Mouse (Mus musculus): Measurements from ENCODE around the gene Micu2. TPM values are rescaled to one million over a fixed set of nuclear protein-coding genes. Genes with fewer than 3 reads are reported as not detected.
A peak's percentile ranks its signal among the peaks of the same experiment; 100 is the strongest.

Micu2 gene
- 46.5 and 56.7 TPM in 2 replicates for polyA plus RNA-seq (2014; fragmentation: Nextera tagmentation; extraction: Ambion mirVana)

DNA sequence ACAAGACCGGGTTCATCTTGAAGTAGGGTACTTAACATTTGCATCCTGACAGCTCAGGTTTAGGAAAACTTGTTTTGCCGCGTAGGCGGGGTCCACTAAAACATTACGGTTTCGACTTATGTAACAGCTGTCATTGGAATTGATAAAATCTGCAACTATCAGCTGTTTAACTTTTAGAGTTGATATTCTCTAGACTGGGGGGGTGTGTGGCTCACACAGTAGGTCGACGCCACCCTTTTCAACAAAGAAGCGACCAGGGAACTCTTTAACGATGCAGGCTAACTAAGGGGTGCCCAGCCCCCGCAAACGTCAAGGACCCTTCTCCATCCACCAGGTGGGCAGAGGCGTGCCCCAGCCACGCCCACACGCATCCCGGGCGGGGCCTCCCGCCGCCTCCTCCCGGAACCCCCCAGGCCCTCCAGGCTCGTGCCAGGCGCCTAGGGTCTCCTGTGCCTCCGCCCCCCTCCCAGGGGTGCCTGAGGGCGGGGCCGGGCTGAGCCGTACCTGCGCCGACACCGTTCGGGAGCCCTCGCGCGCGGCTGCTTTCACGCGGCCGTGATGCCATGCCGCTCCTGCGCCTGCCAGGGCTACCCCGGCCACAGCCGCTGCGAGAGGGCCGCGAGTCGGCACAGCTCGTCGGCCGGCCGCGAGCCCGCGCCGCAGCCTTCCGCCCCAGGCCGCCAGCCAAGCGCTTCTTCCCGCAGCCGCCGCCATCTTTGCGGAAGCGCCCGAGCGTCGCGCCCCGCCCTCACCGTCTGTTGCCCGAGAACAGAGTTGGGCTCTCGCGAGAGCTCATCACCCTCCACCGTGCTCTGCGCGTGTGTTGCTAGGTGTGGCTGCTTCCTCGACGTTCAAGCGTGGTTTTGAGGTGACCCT lies at the start of gene Micu2:
Gene Micu2, minus strand, starts transcription at position 737 of the 876 bp plus-strand sequence.
- no peaks in the 10 kb centered on the region for H3K4me1 ChIP-seq (ENCODE audit: control insufficient read depth, insufficient read depth, low read length)
- H3K9ac ChIP-seq (replicated peaks; ENCODE audit: low read depth, low read length) = peak within 1 kb of the TSS; percentile 97
- peak within 1 kb of the TSS; percentile 85 for H3K27ac ChIP-seq (ENCODE audit: low read depth, low read length)
- no peaks in the 10 kb centered on the region for H3K27me3 ChIP-seq (ENCODE audit: control insufficient read depth, insufficient read depth, low read length)
- no peaks in the 10 kb centered on the region for H3K36me3 ChIP-seq (ENCODE audit: control insufficient read depth, insufficient read depth, low read length)
- no peaks in the 10 kb centered on the region for H3K9me3 ChIP-seq (ENCODE audit: control insufficient read depth, low read length)
- peak within 1 kb of the TSS; percentile 85 for H3K4me3 ChIP-seq (ENCODE audit: low read depth, low read length)
- ATAC-seq (ENCODE audit: low read depth) = peak; percentile 99
- H3K4me2 ChIP-seq (ENCODE audit: low read depth, low read length) = peak within 1 kb of the TSS; percentile 70
- 2% methylated on average over 75 of the region's 76 CpGs for WGBS

DNA sequence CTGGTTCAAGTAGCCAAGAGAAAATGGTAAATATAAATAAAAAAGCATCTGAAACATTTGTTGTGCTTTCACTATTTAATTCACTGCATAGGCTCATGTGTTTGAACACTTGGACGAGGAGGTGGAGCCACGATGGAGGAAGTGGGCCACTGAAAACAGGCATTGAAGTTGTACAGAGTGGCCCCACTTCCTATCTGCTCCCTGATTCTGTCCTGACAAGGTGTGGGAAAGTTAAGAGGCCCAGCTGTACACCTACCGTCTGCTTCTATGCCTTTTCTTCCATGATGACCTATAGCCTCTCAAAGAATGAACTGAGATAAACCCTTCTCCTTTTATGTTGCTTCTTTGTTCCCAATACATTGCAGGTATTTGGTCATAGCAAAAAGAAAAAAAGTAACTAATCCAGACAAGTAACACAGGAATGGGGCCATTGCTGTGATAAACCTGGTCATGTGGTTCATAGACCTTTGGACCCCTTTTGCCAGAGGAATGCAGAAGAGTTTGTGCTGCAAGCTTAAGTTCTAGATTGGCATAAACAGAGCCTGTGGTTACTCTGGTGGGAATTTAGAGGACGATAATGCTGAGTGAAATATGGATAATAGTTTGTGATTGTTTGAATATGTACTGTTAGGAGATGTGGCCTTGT lies 47.7 kb upstream of the Micu2 start:
- Histone ChIP-seq H3K4me2 (ENCODE audit: low read depth, low read length) (no peak overlapping the region), H3K4me3 (ENCODE audit: low read depth, low read length) (no peak overlapping the region), H3K9ac (replicated peaks; ENCODE audit: low read depth, low read length) (no peak overlapping the region), H3K27ac (ENCODE audit: low read depth, low read length) (no peak overlapping the region), H3K27me3 (ENCODE audit: control insufficient read depth, insufficient read depth, low read length) (no peaks in the 10 kb centered on the region), H3K4me1 (ENCODE audit: control insufficient read depth, insufficient read depth, low read length) (no peaks in the 10 kb centered on the region), H3K36me3 (ENCODE audit: control insufficient read depth, insufficient read depth, low read length) (no peaks in the 10 kb centered on the region), H3K9me3 (ENCODE audit: control insufficient read depth, low read length) (no peaks in the 10 kb centered on the region)
- no peak for ATAC-seq (ENCODE audit: low read depth)
- 87% methylated on average over 4 of the region's 4 CpGs for WGBS

DNA sequence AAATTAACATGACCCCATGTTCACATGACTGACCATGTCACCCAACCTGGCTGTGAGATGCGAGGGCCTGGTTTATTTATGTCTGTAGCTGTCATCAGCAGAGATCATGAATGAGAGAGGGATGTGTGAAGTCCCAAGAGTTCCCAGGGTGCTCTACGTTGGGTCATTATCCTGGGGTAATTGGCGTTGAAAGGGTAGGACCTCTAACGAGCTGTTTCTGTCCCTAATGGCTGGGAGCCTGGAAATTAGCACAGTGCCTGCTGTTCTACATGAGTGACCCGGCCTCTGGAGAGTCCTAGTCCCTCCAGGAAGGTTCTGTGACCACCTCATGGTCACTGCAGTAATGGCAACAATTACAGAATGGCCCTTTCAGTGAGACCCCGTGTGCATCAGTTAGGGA lies 37.1 kb upstream of the Micu2 start:
- H3K9me3 ChIP-seq (ENCODE audit: control insufficient read depth, low read length) = no peaks in the 10 kb centered on the region
- 8% methylated on average over 6 of the region's 6 CpGs for WGBS
- no peak for ATAC-seq (ENCODE audit: low read depth)
- no peak overlapping the region for H3K4me2 ChIP-seq (ENCODE audit: low read depth, low read length)
- H3K36me3 ChIP-seq (ENCODE audit: control insufficient read depth, insufficient read depth, low read length) = no peaks in the 10 kb centered on the region
- no peak overlapping the region for H3K9ac ChIP-seq (replicated peaks; ENCODE audit: low read depth, low read length)
- H3K4me3 ChIP-seq (ENCODE audit: low read depth, low read length) = no peak overlapping the region
- H3K27ac ChIP-seq (ENCODE audit: low read depth, low read length) = no peak overlapping the region
- no peaks in the 10 kb centered on the region for H3K27me3 ChIP-seq (ENCODE audit: control insufficient read depth, insufficient read depth, low read length)
- H3K4me1 ChIP-seq (ENCODE audit: control insufficient read depth, insufficient read depth, low read length) = no peaks in the 10 kb centered on the region

DNA sequence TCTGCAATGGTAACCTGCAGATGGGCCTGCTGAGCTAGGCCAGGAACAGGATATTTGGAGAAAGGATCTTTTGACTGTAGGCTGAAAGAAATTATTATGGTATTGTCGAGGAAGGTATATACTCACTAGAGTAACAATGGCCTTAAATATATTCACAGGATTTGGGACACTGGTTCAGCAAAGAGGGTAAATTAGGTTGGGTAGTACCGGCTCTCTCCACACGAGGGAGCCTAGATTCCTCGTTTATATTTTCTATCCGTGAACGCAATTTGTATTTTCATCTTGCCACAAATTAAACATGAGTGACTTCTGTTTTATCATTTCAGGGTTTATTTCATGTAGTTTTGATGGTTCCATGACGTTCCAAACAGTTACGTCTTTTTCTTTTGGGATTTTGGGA lies 35.5 kb upstream of the Micu2 start:
- Histone ChIP-seq H3K4me3 (ENCODE audit: low read depth, low read length) (no peak overlapping the region), H3K4me1 (ENCODE audit: control insufficient read depth, insufficient read depth, low read length) (no peaks in the 10 kb centered on the region), H3K9ac (replicated peaks; ENCODE audit: low read depth, low read length) (no peak overlapping the region), H3K36me3 (ENCODE audit: control insufficient read depth, insufficient read depth, low read length) (no peaks in the 10 kb centered on the region), H3K27ac (ENCODE audit: low read depth, low read length) (no peak overlapping the region), H3K27me3 (ENCODE audit: control insufficient read depth, insufficient read depth, low read length) (no peaks in the 10 kb centered on the region), H3K4me2 (ENCODE audit: low read depth, low read length) (no peak overlapping the region), H3K9me3 (ENCODE audit: control insufficient read depth, low read length) (no peaks in the 10 kb centered on the region)
- ATAC-seq (ENCODE audit: low read depth) = no peak
- 12% methylated on average over 8 of the region's 8 CpGs for WGBS

DNA sequence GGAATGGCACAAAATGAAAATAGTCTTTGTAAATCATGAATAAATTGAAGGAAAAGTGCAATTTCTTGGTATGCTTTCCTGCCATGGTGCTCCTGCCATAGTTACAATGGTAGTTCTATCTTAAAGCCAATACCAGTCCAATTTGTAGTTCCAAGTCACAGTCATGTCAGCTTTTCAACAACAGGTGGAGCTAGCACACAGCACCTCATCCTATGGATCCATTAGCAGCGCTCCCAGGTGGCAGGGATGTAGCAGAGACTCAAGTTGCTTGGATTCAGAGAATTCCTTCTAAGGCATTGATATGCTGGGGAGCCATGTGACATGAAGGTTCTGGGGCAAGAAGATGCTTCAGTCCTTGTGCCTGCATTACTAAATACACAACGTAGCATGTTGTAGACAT lies 19.8 kb upstream of the Micu2 start:
- no peaks in the 10 kb centered on the region for H3K36me3 ChIP-seq (ENCODE audit: control insufficient read depth, insufficient read depth, low read length)
- ATAC-seq (ENCODE audit: low read depth) = no peak
- 30% methylated on average over 2 of the region's 2 CpGs for WGBS
- no peaks in the 10 kb centered on the region for H3K27me3 ChIP-seq (ENCODE audit: control insufficient read depth, insufficient read depth, low read length)
- no peak overlapping the region for H3K9ac ChIP-seq (replicated peaks; ENCODE audit: low read depth, low read length)
- H3K4me1 ChIP-seq (ENCODE audit: control insufficient read depth, insufficient read depth, low read length) = no peaks in the 10 kb centered on the region
- H3K27ac ChIP-seq (ENCODE audit: low read depth, low read length) = no peak overlapping the region
- no peaks in the 10 kb centered on the region for H3K9me3 ChIP-seq (ENCODE audit: control insufficient read depth, low read length)
- no peak overlapping the region for H3K4me2 ChIP-seq (ENCODE audit: low read depth, low read length)
- no peak overlapping the region for H3K4me3 ChIP-seq (ENCODE audit: low read depth, low read length)

DNA sequence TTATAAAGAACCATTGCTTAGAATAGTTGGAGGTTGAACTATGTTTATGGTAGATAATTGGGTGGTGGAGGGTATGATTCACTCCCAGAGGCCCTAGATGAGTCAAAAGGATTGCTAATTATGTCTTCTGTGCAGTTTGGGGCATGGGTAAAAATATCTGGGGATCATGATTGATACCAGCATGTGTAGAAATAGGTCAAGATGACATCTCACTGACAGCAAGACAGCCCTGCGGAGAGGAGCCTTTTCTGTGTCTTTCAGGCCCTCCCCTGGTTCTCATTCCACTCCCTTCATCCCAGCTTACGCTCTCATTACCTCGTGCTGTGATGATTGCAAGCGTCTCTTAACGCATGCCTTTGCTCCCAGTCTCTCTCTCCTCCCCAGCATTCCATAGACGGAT lies 4.8 kb upstream of the Micu2 start:
- WGBS = 68% methylated on average over 6 of the region's 6 CpGs
- Histone ChIP-seq H3K27ac (ENCODE audit: low read depth, low read length) (no peak overlapping the region), H3K4me2 (ENCODE audit: low read depth, low read length) (no peak overlapping the region), H3K9me3 (ENCODE audit: control insufficient read depth, low read length) (no peaks in the 10 kb centered on the region), H3K4me1 (ENCODE audit: control insufficient read depth, insufficient read depth, low read length) (no peaks in the 10 kb centered on the region), H3K4me3 (ENCODE audit: low read depth, low read length) (no peak overlapping the region), H3K36me3 (ENCODE audit: control insufficient read depth, insufficient read depth, low read length) (no peaks in the 10 kb centered on the region), H3K9ac (replicated peaks; ENCODE audit: low read depth, low read length) (no peak overlapping the region), H3K27me3 (ENCODE audit: control insufficient read depth, insufficient read depth, low read length) (no peaks in the 10 kb centered on the region)
- ATAC-seq (ENCODE audit: low read depth) = no peak

DNA sequence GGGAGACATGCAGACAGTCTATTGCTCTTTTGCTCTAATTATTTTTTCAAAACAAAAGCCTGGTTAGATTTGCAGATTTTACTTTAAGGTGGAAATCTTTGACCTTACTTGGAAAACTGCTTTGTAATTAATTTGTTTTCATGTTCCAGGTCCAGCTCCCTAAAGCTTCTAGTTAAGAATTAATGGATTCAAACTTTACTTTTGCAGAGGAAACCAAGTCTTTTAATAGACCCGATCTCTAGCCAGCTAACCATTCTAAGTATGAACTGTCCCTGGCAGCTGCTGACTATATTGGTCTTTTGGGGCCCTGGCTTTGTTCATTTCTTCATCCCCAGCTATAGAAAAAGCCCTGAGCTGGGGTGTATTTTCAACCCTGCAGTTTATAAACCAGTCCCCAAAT lies 3.1 kb upstream of the Micu2 start:
- ATAC-seq (ENCODE audit: low read depth) = no peak
- 76% methylated on average over 1 of the region's 1 CpGs for WGBS

DNA sequence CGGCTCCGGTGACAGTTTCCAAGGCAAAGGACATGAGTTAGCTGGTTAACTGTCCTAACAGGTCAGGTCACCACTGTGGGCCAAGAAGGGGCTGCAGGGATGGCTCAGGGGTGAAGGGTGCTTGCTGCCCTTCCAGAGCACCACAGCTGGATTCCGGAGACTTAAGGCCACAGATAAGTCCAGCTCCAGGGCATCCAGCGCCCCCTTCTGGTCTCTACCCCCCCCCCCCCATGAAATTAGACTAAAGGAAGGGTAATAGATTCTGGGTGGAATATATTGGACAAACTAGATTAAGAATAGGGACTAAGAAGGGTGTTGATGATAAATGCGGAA lies 306 bp upstream of the Micu2 start:
- no peak for ATAC-seq (ENCODE audit: low read depth)
- peak overlapping the region; percentile 70 for H3K4me2 ChIP-seq (ENCODE audit: low read depth, low read length)
- 36% methylated on average over 5 of the region's 5 CpGs for WGBS
- H3K9ac ChIP-seq (replicated peaks; ENCODE audit: low read depth, low read length) = no peak overlapping the region; the same call in 1 of the 2 replicates
- H3K9me3 ChIP-seq (ENCODE audit: control insufficient read depth, low read length) = no peaks in the 10 kb centered on the region
- no peaks in the 10 kb centered on the region for H3K27me3 ChIP-seq (ENCODE audit: control insufficient read depth, insufficient read depth, low read length)
- H3K4me1 ChIP-seq (ENCODE audit: control insufficient read depth, insufficient read depth, low read length) = no peaks in the 10 kb centered on the region
- no peak overlapping the region; the same call in 1 of the 2 replicates for H3K27ac ChIP-seq (ENCODE audit: low read depth, low read length)
- peak overlapping the region; percentile 85 for H3K4me3 ChIP-seq (ENCODE audit: low read depth, low read length)
- H3K36me3 ChIP-seq (ENCODE audit: control insufficient read depth, insufficient read depth, low read length) = no peaks in the 10 kb centered on the region

More for the DNA sequence above, 3.1 kb upstream of the Micu2 start:
- no peaks in the 10 kb centered on the region for H3K9me3 ChIP-seq (ENCODE audit: control insufficient read depth, low read length)
- H3K27me3 ChIP-seq (ENCODE audit: control insufficient read depth, insufficient read depth, low read length) = no peaks in the 10 kb centered on the region
- no peak overlapping the region for H3K27ac ChIP-seq (ENCODE audit: low read depth, low read length)
- H3K9ac ChIP-seq (replicated peaks; ENCODE audit: low read depth, low read length) = no peak overlapping the region
- no peaks in the 10 kb centered on the region for H3K36me3 ChIP-seq (ENCODE audit: control insufficient read depth, insufficient read depth, low read length)
- H3K4me3 ChIP-seq (ENCODE audit: low read depth, low read length) = no peak overlapping the region
- H3K4me1 ChIP-seq (ENCODE audit: control insufficient read depth, insufficient read depth, low read length) = no peaks in the 10 kb centered on the region
- H3K4me2 ChIP-seq (ENCODE audit: low read depth, low read length) = no peak overlapping the region

DNA sequence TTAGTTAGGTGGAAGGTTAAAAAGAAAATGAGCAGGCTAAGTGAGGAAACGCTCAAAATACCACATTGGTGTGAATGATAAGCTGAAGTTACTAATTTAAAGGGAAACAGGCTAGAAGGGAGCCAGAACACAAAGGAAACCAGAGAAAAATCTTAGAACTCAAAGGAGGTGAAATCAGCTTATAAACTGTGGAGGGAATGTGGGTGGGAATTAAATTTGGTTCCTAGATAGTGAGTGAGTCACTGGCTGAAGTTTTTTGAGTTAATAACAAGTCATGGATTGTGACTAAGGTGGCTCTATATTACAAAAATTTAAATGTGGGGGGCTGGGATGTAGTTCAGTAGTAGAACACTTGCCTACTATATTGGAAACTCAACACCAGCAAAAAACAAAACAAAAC lies 1.6 kb downstream of the Micu2 start:
- Histone ChIP-seq H3K36me3 (ENCODE audit: control insufficient read depth, insufficient read depth, low read length) (no peaks in the 10 kb centered on the region), H3K4me1 (ENCODE audit: control insufficient read depth, insufficient read depth, low read length) (no peaks in the 10 kb centered on the region), H3K4me2 (ENCODE audit: low read depth, low read length) (no peak overlapping the region), H3K9me3 (ENCODE audit: control insufficient read depth, low read length) (no peaks in the 10 kb centered on the region), H3K27ac (ENCODE audit: low read depth, low read length) (no peak overlapping the region), H3K4me3 (ENCODE audit: low read depth, low read length) (no peak overlapping the region), H3K9ac (replicated peaks; ENCODE audit: low read depth, low read length) (no peak overlapping the region), H3K27me3 (ENCODE audit: control insufficient read depth, insufficient read depth, low read length) (no peaks in the 10 kb centered on the region)
- 82% methylated on average over 1 of the region's 1 CpGs for WGBS
- ATAC-seq (ENCODE audit: low read depth) = no peak
